Mouse (Mus musculus): ENCODE data around the gene Armcx4. TPM values are rescaled to one million over a fixed set of nuclear protein-coding genes. Genes with fewer than 3 reads are reported as not detected.
"Not testable (repeated sequence)": the region's sequence is repeated elsewhere in the genome, so short reads cannot be mapped to it uniquely, and the experiment has no call there.

Armcx4 gene
- polyA plus RNA-seq, 1 experiment: 15.2 TPM

DNA sequence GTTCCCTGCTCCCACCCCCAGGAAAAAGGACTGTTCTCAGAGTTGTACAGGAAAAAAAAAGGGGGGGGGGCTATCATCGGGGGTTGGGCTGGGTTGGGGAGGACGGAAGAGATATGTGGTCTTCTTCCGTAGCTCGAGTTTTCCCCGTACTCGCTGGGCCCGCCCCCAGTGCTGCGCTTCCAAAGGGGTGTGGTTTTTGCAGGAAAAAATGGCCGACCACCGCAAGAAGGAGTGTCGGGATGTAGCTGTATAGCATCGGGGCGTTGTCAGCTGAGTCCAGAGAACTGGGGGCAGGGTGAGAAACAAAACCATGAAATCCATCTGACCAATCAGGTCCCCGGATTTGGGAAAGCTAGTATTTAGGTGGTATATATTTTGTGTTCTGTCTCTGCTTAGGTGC lies 32.2 kb downstream of the Armcx4 start:
- 12% methylated on average over 14 of the region's 14 CpGs for WGBS
- peak; percentile 51 to 62 for DNase-seq
- H3K4me1 ChIP-seq (ENCODE audit: control insufficient read depth, insufficient read depth, low read length): no peaks in the 10 kb centered on the region
- H3K27me3 ChIP-seq (ENCODE audit: control insufficient read depth, insufficient read depth, low read length): no peaks in the 10 kb centered on the region
- peak overlapping the region; percentile 90 for H3K4me3 ChIP-seq (replicated peaks; ENCODE audit: insufficient read depth, low read depth, low read length)
- peak overlapping the region; percentile 64; the same call in 1 of the 2 replicates for H3K27ac ChIP-seq (ENCODE audit: insufficient read depth, low read length)
- TF ChIP-seq POLR2A (IDR thresholded peaks at IDR 0.05; ENCODE audit: borderline replicate concordance, insufficient read depth, low read length) (no peak), CTCF (IDR thresholded peaks at IDR 0.05; ENCODE audit: borderline replicate concordance, insufficient read depth, low read depth, low read length) (no peak)

DNA sequence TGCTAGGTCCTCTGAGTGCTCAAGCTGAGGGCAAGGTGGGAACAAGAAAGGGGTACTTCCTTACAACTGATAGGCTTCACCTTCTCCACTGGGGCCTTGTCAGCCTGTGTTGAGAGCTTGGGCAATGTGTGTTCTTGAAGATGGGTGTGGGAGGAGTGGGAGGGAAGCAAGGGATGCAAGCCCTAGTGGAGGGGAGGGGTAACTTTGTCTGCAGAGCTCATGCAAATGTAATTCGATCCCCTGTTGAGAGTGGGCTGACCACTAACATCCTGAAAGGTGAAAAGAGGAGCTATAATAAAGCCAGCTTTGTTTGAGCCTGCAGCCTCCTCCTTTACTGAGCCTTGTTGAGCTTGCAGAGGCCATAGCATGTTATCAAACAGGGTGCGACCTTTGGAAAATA lies 37.4 kb downstream of the Armcx4 start:
- DNase-seq; H3K27ac ChIP-seq (ENCODE audit: insufficient read depth, low read length); H3K27me3 ChIP-seq (ENCODE audit: control insufficient read depth, insufficient read depth, low read length); H3K4me1 ChIP-seq (ENCODE audit: control insufficient read depth, insufficient read depth, low read length); H3K4me3 ChIP-seq (replicated peaks; ENCODE audit: insufficient read depth, low read depth, low read length): not testable (repeated sequence)
- 33% methylated on average over 2 of the region's 2 CpGs for WGBS

DNA sequence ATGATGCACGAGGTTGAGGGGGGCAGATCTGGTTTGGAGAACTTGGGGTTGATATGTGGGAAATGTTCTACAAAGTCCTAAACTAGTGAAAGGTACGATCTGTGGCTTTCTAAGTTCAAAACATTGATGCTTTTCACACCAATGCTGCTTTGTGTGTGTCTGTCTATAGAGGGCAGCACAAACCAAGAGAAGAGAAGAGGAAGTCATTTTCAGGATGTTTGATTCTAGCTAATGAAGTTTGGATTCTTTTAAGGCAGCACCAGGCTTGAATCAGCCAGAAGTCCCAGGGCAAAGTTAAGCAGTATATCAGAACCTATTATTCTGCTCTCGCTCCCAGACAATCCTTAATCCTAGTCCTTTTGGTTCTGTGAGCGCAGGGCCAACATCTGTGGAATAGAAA lies 43.5 kb downstream of the Armcx4 start:
- H3K4me1 ChIP-seq (ENCODE audit: control insufficient read depth, insufficient read depth, low read length): no peaks in the 10 kb centered on the region
- no peak overlapping the region for H3K4me3 ChIP-seq (replicated peaks; ENCODE audit: insufficient read depth, low read depth, low read length)
- no peaks in the 10 kb centered on the region for H3K27me3 ChIP-seq (ENCODE audit: control insufficient read depth, insufficient read depth, low read length)
- peak in 1 of 2 experiments; percentile 18 for DNase-seq
- WGBS: 42% methylated on average over 4 of the region's 4 CpGs
- no peak overlapping the region for H3K27ac ChIP-seq (ENCODE audit: insufficient read depth, low read length)
- TF ChIP-seq POLR2A (IDR thresholded peaks at IDR 0.05; ENCODE audit: borderline replicate concordance, insufficient read depth, low read length): no peak
- peak; percentile 15; the same call in 1 of the 2 replicates for TF ChIP-seq CTCF (IDR thresholded peaks at IDR 0.05; ENCODE audit: borderline replicate concordance, insufficient read depth, low read depth, low read length)

DNA sequence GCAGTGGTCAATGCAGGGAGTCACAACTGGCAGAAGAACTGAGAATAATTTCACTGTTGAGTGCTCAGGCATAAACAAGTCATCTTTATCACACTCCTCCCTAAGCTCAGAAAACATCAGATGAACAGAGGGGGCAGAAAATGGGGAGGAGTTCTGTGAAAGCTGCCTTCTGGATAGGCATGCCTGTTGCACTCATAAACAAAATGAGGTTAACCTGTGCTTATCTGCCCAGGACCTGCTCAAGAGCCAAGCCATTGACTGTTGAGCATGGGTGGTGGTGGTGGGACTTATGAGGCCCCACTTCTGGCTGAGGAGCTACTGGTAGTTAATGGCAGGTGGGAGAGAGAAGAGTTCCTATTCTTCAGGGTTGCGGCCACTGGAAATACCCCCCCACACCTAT lies 51.5 kb downstream of the Armcx4 start:
- no peak overlapping the region for H3K4me3 ChIP-seq (replicated peaks; ENCODE audit: insufficient read depth, low read depth, low read length)
- no peaks in the 10 kb centered on the region for H3K27me3 ChIP-seq (ENCODE audit: control insufficient read depth, insufficient read depth, low read length)
- 100% methylated on average over 1 of the region's 1 CpGs for WGBS
- TF ChIP-seq POLR2A (IDR thresholded peaks at IDR 0.05; ENCODE audit: borderline replicate concordance, insufficient read depth, low read length) (no peak), CTCF (IDR thresholded peaks at IDR 0.05; ENCODE audit: borderline replicate concordance, insufficient read depth, low read depth, low read length) (no peak)
- H3K4me1 ChIP-seq (ENCODE audit: control insufficient read depth, insufficient read depth, low read length): no peaks in the 10 kb centered on the region
- no peak overlapping the region for H3K27ac ChIP-seq (ENCODE audit: insufficient read depth, low read length)
- DNase-seq: no peak

DNA sequence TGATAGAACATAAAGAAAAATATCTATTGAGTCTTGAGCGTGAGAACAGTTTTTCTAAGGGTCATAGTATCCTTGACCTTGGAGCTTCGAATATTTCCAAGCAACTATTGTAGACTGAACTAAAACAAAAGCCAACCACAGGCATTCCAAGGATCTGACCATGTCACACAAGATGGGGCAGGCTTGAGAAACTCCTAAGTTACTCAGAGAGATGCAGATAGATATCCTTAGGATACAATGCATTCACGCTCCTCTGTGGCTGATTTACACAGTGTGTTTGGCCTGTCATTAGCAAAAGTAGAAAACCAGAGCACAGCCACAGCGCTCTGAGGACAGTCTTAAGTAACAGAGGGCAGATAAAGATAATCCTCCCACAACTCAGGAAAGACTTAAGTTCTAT lies 52.8 kb downstream of the Armcx4 start:
- WGBS: 72% methylated on average over 4 of the region's 4 CpGs
- Histone ChIP-seq H3K27me3 (ENCODE audit: control insufficient read depth, insufficient read depth, low read length) (no peaks in the 10 kb centered on the region), H3K27ac (ENCODE audit: insufficient read depth, low read length) (no peak overlapping the region), H3K4me3 (replicated peaks; ENCODE audit: insufficient read depth, low read depth, low read length) (no peak overlapping the region), H3K4me1 (ENCODE audit: control insufficient read depth, insufficient read depth, low read length) (no peaks in the 10 kb centered on the region)
- DNase-seq: no peak
- TF ChIP-seq CTCF (IDR thresholded peaks at IDR 0.05; ENCODE audit: borderline replicate concordance, insufficient read depth, low read depth, low read length) (no peak), POLR2A (IDR thresholded peaks at IDR 0.05; ENCODE audit: borderline replicate concordance, insufficient read depth, low read length) (no peak)

DNA sequence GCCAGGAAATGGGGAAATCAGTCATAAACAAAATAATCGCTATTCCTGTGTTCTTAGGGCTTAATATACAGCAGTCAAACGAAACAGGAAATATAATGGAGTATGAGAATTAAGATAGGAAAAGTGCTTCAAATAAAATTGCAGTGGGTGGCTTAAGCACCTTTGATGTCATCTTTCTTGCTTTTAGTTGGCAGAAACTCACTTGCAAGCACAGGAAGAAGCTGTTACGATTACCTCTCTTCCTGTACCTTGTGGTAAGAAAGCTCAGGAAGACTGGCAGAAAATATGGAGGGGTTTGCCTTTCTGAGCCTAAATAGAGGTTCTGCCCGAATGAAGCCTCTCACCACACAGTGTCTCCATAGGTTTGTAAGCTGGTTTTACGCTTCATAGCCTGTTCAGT lies 55.5 kb downstream of the Armcx4 start:
- H3K4me3 ChIP-seq (replicated peaks; ENCODE audit: insufficient read depth, low read depth, low read length): no peak overlapping the region
- H3K27me3 ChIP-seq (ENCODE audit: control insufficient read depth, insufficient read depth, low read length): no peaks in the 10 kb centered on the region
- 76% methylated on average over 5 of the region's 5 CpGs for WGBS
- H3K4me1 ChIP-seq (ENCODE audit: control insufficient read depth, insufficient read depth, low read length): no peaks in the 10 kb centered on the region; the same call in 1 of the 2 replicates
- TF ChIP-seq CTCF (IDR thresholded peaks at IDR 0.05; ENCODE audit: borderline replicate concordance, insufficient read depth, low read depth, low read length): no peak
- no peak for TF ChIP-seq POLR2A (IDR thresholded peaks at IDR 0.05; ENCODE audit: borderline replicate concordance, insufficient read depth, low read length)
- no peak for DNase-seq
- H3K27ac ChIP-seq (ENCODE audit: insufficient read depth, low read length): no peak overlapping the region

Other genes starting within 250 kb of the Armcx4 start
- gene Taf7l, start 210.0 kb upstream of the Armcx4 start, polyA plus RNA-seq (2012; rRNA removed): 0.08 TPM in 1 of 2 replicates, not detected in the other
- gene Timm8a1, start 144.7 kb upstream of the Armcx4 start, polyA plus RNA-seq (2012; rRNA removed): 17.5 and 18.9 TPM in 2 replicates
- gene Btk, start 102.9 kb upstream of the Armcx4 start, polyA plus RNA-seq (2012; rRNA removed): 0.44 and 0.51 TPM in 2 replicates
- gene Rpl36a, start 100.9 kb upstream of the Armcx4 start, polyA plus RNA-seq (2012; rRNA removed): 426 and 451 TPM in 2 replicates
- gene Gla, start 85.4 kb upstream of the Armcx4 start, polyA plus RNA-seq (2012; rRNA removed): 8.7 and 9.5 TPM in 2 replicates
- 104 and 107 TPM in 2 replicates for gene Hnrnph2, start 85.3 kb upstream of the Armcx4 start, polyA plus RNA-seq (2012; rRNA removed)
- 72.1 and 76.4 TPM in 2 replicates for gene Armcx1, start 31.4 kb downstream of the Armcx4 start, polyA plus RNA-seq (2012; rRNA removed)
- 10.1 and 11.6 TPM in 2 replicates for gene Armcx6, start 64.9 kb downstream of the Armcx4 start, polyA plus RNA-seq (2012; rRNA removed)
- gene Armcx3, start 70.1 kb downstream of the Armcx4 start, polyA plus RNA-seq (2012; rRNA removed): 62.2 and 66.1 TPM in 2 replicates
- 40.9 and 41.4 TPM in 2 replicates for gene Armcx2, start 122.7 kb downstream of the Armcx4 start, polyA plus RNA-seq (2012; rRNA removed)

All from cerebellum, adult 2 months (tissue).